Mouse (Mus musculus): ENCODE measurements around the gene Cacnb1. TPM values are rescaled to one million over a fixed set of nuclear protein-coding genes. Genes with fewer than 3 reads are reported as not detected.
A peak's percentile ranks its signal among the peaks of the same experiment; 100 is the strongest.

Gene Cacnb1
- polyA plus RNA-seq, 1 experiment from 2014 or later = 13.2 TPM

DNA sequence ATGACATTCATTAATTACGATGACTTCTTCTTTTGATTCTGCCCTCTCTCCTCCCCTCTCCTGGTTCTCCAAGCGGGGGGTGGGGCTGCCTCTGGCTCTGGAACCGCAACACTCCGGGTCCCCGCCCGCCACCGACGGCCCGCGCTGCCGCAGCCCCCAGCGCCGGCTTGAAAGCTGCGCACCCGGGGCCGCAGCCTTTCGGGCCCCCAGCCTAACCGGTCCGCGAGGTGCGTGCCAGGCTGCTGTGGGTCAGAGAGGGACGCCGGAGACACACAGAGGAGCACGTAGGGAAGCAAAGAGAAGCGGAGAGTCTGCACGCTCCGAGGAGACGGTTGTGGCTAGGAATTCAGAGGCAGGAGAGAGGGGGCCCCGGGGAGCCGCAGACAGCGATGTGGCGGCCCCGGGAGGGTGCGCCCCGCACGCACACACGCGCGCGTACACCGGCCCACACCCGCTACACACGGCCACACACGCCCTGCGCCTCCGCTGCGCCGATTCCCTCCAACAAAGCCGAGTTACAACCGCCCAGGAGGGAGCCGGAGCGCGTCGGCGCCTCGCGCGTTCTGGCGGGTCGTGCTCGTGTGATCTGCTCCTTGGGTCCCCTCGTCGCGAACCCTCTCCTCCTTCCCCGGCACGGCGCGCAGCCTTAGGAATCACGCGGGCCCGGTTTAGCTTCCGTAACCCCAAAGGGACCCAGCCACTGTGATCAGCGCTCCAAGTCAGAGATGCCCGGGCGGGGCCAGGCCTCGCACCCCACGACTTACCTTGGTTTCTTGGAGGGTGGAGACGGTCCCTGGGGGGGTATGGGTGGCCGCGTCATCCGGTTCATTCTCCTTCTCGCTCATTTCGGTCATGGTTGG, 29.5 kb upstream of the Cacnb1 start:
- Histone ChIP-seq H3K27me3 (peaks cover 85% of the 10 kb centered on the region), H3K4me2 (peak overlapping the region; percentile 68), H3K4me3 (replicated peaks) (peak overlapping the region; percentile 51), H3K9ac (replicated peaks) (peak overlapping the region; percentile 57), H3K27ac (no peak overlapping the region), H3K9me3 (no peaks in the 10 kb centered on the region), H3K4me1 (replicated peaks) (peaks cover 27% of the 10 kb centered on the region), H3K36me3 (no peaks in the 10 kb centered on the region)
- no peak for ATAC-seq (ENCODE audit: insufficient number of reproducible peaks, insufficient read depth, low FRiP score, low TSS enrichment, low read depth)
- under 1% methylated on average over 83 of the region's 83 CpGs for WGBS

DNA sequence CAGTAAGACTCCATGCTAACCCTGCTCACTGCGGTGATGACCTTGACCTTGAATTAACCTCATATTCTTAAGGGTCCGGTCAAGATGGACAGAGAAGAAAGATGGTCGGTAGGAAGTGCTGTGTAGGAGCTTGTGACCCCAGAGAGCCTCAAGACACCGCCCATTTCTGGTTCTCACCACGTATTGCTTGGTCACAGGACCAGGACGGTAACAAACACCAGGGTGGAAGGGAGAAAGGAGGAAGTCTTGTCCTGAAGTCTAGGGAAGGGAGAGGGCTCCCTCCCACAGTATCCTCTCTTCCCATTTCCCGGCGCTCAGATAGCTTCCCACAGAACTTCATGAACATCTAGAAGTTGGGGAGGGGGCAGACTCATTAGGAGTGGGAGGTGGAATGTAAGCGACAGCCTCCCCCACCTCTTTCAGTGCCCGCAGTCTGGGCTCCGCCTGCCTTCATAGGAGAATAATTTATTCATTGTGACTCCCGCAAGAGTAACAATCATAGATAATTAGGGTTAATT, 28.8 kb upstream of the Cacnb1 start:
- Histone ChIP-seq H3K27ac (no peak overlapping the region), H3K4me2 (peak overlapping the region; percentile 68), H3K4me3 (replicated peaks) (peak overlapping the region; percentile 51), H3K36me3 (no peaks in the 10 kb centered on the region), H3K9me3 (no peaks in the 10 kb centered on the region), H3K27me3 (peaks cover 84% of the 10 kb centered on the region), H3K4me1 (replicated peaks) (peaks cover 24% of the 10 kb centered on the region), H3K9ac (replicated peaks) (no peak overlapping the region)
- 6% methylated on average over 12 of the region's 12 CpGs for WGBS
- ATAC-seq (ENCODE audit: insufficient number of reproducible peaks, insufficient read depth, low FRiP score, low TSS enrichment, low read depth) = no peak

DNA sequence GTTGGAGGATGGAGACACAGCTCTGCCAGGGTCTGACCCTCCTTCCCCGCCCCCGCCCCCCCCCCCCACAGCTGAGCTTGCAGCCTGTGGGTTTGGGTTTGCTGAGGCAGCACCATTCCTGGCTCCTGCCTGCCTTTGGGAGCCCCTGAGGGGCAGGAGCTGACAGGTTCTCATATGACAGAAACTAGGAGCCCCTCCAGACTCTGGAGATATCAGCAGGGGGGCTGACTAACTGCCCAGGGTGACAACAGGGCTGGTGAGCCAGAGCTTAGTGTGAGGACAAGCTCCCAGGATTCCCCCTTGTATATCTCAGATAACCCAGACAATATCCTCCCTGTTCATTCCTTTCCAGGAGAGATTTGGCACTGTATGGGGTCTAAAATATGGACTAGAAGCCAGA, 28.1 kb upstream of the Cacnb1 start:
- no peak overlapping the region for H3K27ac ChIP-seq
- ATAC-seq (ENCODE audit: insufficient number of reproducible peaks, insufficient read depth, low FRiP score, low TSS enrichment, low read depth) = no peak
- H3K9ac ChIP-seq (replicated peaks) = no peak overlapping the region
- no peak overlapping the region for H3K4me3 ChIP-seq (replicated peaks)
- H3K4me2 ChIP-seq = no peak overlapping the region
- H3K4me1 ChIP-seq (replicated peaks) = peaks cover 24% of the 10 kb centered on the region
- peaks cover 84% of the 10 kb centered on the region for H3K27me3 ChIP-seq
- no peaks in the 10 kb centered on the region for H3K36me3 ChIP-seq
- WGBS = no CpG with 5 or more reads among the region's 2 CpGs
- H3K9me3 ChIP-seq = no peaks in the 10 kb centered on the region

DNA sequence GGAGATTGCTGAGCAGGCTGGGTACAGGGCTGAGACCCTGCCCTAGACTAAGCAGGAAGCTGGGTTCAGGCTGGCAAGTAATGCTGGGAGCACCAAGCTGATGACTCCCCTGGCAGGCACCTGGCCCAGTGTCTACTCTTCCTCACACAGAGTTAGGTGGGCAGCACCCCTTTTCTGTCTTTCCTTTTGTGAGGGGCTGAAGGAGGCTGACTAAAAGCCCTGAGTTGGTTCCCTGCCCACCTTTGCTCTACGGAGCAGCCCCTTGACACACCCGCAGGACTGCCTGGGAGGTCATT, 27.6 kb upstream of the Cacnb1 start:
- WGBS = 23% methylated on average over 2 of the region's 2 CpGs
- ATAC-seq (ENCODE audit: insufficient number of reproducible peaks, insufficient read depth, low FRiP score, low TSS enrichment, low read depth) = no peak
- no peak overlapping the region for H3K4me2 ChIP-seq
- H3K27me3 ChIP-seq = peaks cover 79% of the 10 kb centered on the region
- no peaks in the 10 kb centered on the region for H3K36me3 ChIP-seq
- no peak overlapping the region for H3K9ac ChIP-seq (replicated peaks)
- H3K9me3 ChIP-seq = no peaks in the 10 kb centered on the region
- H3K4me3 ChIP-seq (replicated peaks) = no peak overlapping the region
- H3K4me1 ChIP-seq (replicated peaks) = peaks cover 24% of the 10 kb centered on the region
- no peak overlapping the region for H3K27ac ChIP-seq

DNA sequence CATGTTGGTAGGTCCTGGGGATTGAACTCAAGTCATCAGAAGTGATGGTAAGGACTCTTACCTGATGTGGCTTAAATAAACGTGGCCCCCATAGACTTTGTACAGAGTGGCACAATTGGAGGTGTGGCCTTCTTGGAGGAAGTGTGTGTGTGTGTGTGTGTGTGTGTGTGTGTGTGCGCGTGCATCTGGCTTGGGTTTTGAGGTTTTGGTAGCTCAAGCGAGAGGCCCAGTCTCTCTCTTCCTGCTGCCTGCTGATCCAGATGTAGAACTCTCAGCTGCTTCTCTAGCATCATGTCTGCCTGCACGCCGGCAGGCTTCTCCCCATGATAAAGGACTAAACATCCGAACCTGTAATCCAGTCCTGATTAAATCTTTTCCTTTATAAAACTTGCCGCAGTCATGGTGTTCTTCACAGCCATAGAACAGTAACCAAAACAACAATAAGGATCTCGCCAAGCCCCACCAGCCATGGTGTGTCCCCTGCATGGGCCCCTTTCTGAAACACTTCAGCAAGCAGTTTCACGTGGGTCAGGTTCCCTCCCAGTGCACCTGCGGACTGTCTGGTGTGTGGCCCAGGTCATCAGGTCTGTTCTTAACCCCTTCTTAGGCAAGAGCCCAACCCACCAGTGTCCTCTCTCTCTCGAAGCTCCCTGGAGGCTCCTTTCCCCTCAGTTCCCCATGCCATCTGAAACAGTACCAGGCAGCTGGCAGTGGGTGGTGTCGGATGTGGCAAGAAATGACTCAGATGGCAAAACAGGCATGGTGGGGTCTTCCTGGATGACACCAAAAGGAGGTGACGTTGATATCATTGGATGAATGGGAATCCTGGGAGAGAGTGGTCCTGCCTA, 27.1 kb upstream of the Cacnb1 start:
- 0 out of 2 replicates have a peak overlapping the region, but pooled peaks have one; percentile 19 for H3K9ac ChIP-seq (replicated peaks)
- ATAC-seq (ENCODE audit: insufficient number of reproducible peaks, insufficient read depth, low FRiP score, low TSS enrichment, low read depth) = no peak
- H3K4me2 ChIP-seq = no peak overlapping the region
- WGBS = 68% methylated on average over 14 of the region's 14 CpGs
- H3K4me3 ChIP-seq (replicated peaks) = no peak overlapping the region
- no peaks in the 10 kb centered on the region for H3K9me3 ChIP-seq
- H3K4me1 ChIP-seq (replicated peaks) = peaks cover 24% of the 10 kb centered on the region
- no peak overlapping the region for H3K27ac ChIP-seq
- peaks cover 73% of the 10 kb centered on the region for H3K27me3 ChIP-seq
- no peaks in the 10 kb centered on the region for H3K36me3 ChIP-seq

DNA sequence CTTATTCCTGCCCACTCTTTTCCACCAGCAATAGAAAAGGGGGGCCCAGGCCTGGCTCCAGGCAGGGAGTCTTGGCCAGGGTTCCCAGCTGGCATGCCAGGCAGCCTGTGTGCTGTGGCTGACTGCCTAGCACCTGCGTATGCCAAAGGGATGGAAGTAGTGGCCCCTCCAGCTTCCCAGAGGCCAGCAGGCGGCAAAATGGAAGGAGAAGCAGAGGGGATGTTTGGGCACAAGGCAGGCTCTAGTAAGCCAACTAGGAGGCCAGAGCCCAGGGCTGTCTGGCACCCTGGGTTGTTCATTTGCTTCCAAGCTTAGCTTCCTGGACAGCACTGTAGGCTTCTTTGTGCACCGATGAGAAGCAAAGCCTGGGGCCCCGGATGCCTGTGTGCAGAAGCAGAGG, 24.9 kb upstream of the Cacnb1 start:
- Histone ChIP-seq H3K9ac (replicated peaks) (no peak overlapping the region), H3K4me2 (no peak overlapping the region), H3K9me3 (no peaks in the 10 kb centered on the region), H3K36me3 (no peaks in the 10 kb centered on the region), H3K27ac (no peak overlapping the region), H3K27me3 (peaks cover 67% of the 10 kb centered on the region), H3K4me1 (replicated peaks) (peaks cover 17% of the 10 kb centered on the region), H3K4me3 (replicated peaks) (no peak overlapping the region)
- WGBS = 82% methylated on average over 4 of the region's 4 CpGs
- ATAC-seq (ENCODE audit: insufficient number of reproducible peaks, insufficient read depth, low FRiP score, low TSS enrichment, low read depth) = no peak

DNA sequence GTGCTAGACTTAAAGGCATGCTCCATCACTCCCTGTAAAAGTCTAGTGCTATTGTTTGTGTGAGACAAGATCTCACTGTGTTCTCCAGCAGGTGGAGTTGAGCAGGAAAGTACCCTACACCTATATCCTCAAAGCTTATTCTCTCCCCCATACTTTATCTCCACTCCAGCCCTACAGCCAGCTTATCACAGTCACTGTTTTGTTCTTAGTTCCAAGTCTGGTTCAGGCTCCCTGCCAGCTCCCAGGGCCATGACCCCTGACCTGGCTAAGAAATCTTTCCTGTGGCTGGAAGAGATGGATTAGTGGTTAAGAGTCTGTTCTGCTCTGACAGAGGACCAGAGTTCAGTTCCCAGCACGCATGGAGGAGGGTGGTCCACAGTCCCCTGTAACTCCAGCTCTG, 23.6 kb upstream of the Cacnb1 start:
- Histone ChIP-seq H3K27me3 (peaks cover 54% of the 10 kb centered on the region), H3K36me3 (no peaks in the 10 kb centered on the region), H3K4me1 (replicated peaks) (peaks cover 10% of the 10 kb centered on the region; the same call in 1 of the 2 replicates), H3K27ac (no peak overlapping the region), H3K9ac (replicated peaks) (no peak overlapping the region), H3K4me2 (no peak overlapping the region), H3K9me3 (no peaks in the 10 kb centered on the region), H3K4me3 (replicated peaks) (no peak overlapping the region)
- ATAC-seq (ENCODE audit: insufficient number of reproducible peaks, insufficient read depth, low FRiP score, low TSS enrichment, low read depth) = no peak
- 61% methylated on average over 1 of the region's 1 CpGs for WGBS

DNA sequence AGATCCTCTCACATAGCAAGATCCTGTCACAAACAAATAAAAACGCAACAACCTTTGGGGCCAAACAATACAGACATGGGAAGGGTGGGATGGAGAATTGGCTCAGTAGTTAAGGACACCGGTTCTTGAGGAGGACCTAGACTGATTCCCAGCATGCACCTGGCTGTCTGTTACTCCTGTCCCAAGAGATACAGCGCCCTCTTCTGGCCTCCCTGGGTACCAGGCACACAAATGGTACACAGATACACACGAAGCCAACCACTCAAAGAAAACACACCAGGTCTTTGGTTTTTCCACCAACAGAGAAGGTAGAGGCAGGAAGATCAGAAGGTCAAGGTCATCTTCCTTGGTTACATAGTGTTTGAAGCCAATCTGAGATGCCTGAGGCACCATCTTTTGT, 22.8 kb upstream of the Cacnb1 start:
- Histone ChIP-seq H3K27me3 (peaks cover 46% of the 10 kb centered on the region), H3K4me3 (replicated peaks) (no peak overlapping the region), H3K9me3 (no peaks in the 10 kb centered on the region), H3K36me3 (no peaks in the 10 kb centered on the region), H3K27ac (no peak overlapping the region), H3K9ac (replicated peaks) (no peak overlapping the region), H3K4me2 (no peak overlapping the region), H3K4me1 (replicated peaks) (0 out of 2 replicates have a peak, but pooled peaks cover 4% of the 10 kb centered on the region)
- WGBS = 71% methylated on average over 4 of the region's 4 CpGs
- ATAC-seq (ENCODE audit: insufficient number of reproducible peaks, insufficient read depth, low FRiP score, low TSS enrichment, low read depth) = no peak

DNA sequence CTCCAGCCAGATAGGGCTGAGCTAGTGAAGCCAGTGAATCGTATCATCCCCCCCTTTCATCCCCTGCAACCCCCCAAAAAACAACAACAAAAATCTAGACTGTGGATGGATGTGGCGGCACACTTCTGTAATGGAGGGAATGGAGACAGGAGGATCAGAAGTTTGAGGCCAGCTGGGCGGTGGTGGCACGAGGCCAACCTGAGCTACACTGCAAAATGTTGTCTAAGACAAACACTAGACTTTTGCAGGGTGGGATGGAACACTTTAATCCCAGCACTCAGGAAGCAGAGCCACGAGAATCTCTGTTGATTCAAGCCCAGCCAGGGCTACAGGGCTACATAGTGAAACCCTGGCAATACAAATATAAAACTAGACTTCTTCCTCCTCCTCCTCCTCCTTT, 21.2 kb upstream of the Cacnb1 start:
- no peak overlapping the region for H3K27ac ChIP-seq
- no peaks in the 10 kb centered on the region for H3K4me1 ChIP-seq (replicated peaks)
- H3K27me3 ChIP-seq = peaks cover 30% of the 10 kb centered on the region
- ATAC-seq (ENCODE audit: insufficient number of reproducible peaks, insufficient read depth, low FRiP score, low TSS enrichment, low read depth) = no peak
- no peak overlapping the region for H3K4me3 ChIP-seq (replicated peaks)
- no peak overlapping the region for H3K4me2 ChIP-seq
- H3K9ac ChIP-seq (replicated peaks) = no peak overlapping the region
- H3K9me3 ChIP-seq = no peaks in the 10 kb centered on the region
- H3K36me3 ChIP-seq = no peaks in the 10 kb centered on the region
- WGBS = 74% methylated on average over 5 of the region's 5 CpGs

DNA sequence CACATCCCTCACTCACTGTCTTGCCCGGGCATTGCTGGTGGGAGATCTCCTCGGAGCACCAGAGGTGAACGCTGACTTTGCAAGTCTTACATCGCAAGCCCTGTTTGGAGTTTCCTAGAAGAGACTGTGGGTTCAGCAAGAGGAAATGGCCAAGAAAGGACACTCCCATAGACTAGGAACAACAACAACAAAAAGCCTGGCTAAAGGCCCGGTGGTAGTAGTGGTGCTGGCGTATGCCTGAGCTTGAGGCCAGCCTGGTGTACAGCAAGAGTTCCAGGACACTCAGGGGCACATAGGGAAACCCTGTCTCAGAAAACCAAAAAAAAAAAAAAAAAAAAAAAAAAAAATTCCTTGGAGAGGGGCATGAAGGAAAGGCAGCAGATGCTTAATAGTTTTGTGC, 19.9 kb upstream of the Cacnb1 start:
- Histone ChIP-seq H3K4me2 (no peak overlapping the region), H3K27me3 (peaks cover 23% of the 10 kb centered on the region), H3K9ac (replicated peaks) (no peak overlapping the region), H3K9me3 (no peaks in the 10 kb centered on the region), H3K36me3 (no peaks in the 10 kb centered on the region), H3K4me1 (replicated peaks) (no peaks in the 10 kb centered on the region), H3K27ac (no peak overlapping the region), H3K4me3 (replicated peaks) (no peak overlapping the region)
- 86% methylated on average over 6 of the region's 6 CpGs for WGBS
- ATAC-seq (ENCODE audit: insufficient number of reproducible peaks, insufficient read depth, low FRiP score, low TSS enrichment, low read depth) = no peak

DNA sequence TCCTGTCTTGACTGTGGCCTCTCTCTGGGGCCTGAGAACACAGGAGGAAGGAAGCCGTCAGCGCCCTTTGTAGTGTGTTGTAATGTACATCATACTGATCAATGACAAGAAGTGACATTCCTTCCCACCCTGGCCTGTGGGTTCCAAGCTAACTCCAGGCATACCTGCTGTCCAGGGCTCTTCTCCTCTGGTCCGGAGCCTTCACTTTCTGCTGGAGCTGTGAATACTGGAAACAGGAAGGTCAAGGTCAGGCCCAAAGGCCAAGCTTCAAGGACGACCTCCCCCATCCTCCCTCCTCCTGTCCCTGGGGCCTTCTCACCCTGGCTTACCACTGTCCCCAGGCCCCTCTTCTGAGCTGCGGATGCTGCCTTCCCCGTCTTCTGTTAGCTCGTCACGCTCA, 18.1 kb upstream of the Cacnb1 start:
- no peak for ATAC-seq (ENCODE audit: insufficient number of reproducible peaks, insufficient read depth, low FRiP score, low TSS enrichment, low read depth)

More for the DNA sequence above, 18.1 kb upstream of the Cacnb1 start:
- WGBS = 72% methylated on average over 8 of the region's 8 CpGs
- Histone ChIP-seq H3K27me3 (peaks cover 35% of the 10 kb centered on the region), H3K36me3 (no peaks in the 10 kb centered on the region), H3K9me3 (no peaks in the 10 kb centered on the region), H3K9ac (replicated peaks) (no peak overlapping the region), H3K4me1 (replicated peaks) (peaks cover 7% of the 10 kb centered on the region), H3K4me3 (replicated peaks) (no peak overlapping the region), H3K27ac (no peak overlapping the region), H3K4me2 (no peak overlapping the region)
